Mouse (Mus musculus) thymus, postnatal 0 days (tissue): ENCODE data around the gene Il10rb. TPM values are rescaled to one million over a fixed set of nuclear protein-coding genes. Genes with fewer than 3 reads are reported as not detected.

ENCODE experiments used
- polyA plus RNA-seq: library from polyadenylated mRNA; unstranded; fragments of >200 nt; fragmentation: Nextera tagmentation; extraction: Ambion mirVana; gene quantifications from 2 replicates; pipeline ENCODE4 v1.2.1, GENCODE M21; 2015

Il10rb gene
- polyA plus RNA-seq, 1 experiment from 2014 or later, result 42.7 TPM

Other genes starting within 250 kb of the Il10rb start
- 0.05 TPM in 1 of 2 replicates, not detected in the other for gene Olig2, start 180.7 kb upstream of the Il10rb start, polyA plus RNA-seq
- gene Olig1, start 136.4 kb upstream of the Il10rb start, polyA plus RNA-seq, result 0.13 and 0.16 TPM in 2 replicates
- gene Ifnar2, start 33.4 kb upstream of the Il10rb start, polyA plus RNA-seq, result 70.7 and 73.4 TPM in 2 replicates
- gene Gm21970, start 14.4 kb upstream of the Il10rb start, polyA plus RNA-seq, result not detected in 2 replicates
- 30.2 and 40.9 TPM in 2 replicates for gene Ifnar1, start 79.1 kb downstream of the Il10rb start, polyA plus RNA-seq
- gene Ifngr2, start 140.9 kb downstream of the Il10rb start, polyA plus RNA-seq, result 38.1 and 41.6 TPM in 2 replicates
- gene Tmem50b, start 191.6 kb downstream of the Il10rb start, polyA plus RNA-seq, result 33.9 and 38.5 TPM in 2 replicates
- gene Dnajc28, start 212.9 kb downstream of the Il10rb start, polyA plus RNA-seq, result 2.3 and 3.3 TPM in 2 replicates
- gene Gart, start 240.8 kb downstream of the Il10rb start, polyA plus RNA-seq, result 125 and 133 TPM in 2 replicates
- 132 and 172 TPM in 2 replicates for gene Son, start 241.3 kb downstream of the Il10rb start, polyA plus RNA-seq